Mouse (Mus musculus): ENCODE measurements at regions not wholly inside any gene's neighbourhood (a gene's known extent, or its start where the extent isn't known, plus 50 kb on each side); places are given as distances from the start of the nearest gene placed in this dataset.

DNA sequence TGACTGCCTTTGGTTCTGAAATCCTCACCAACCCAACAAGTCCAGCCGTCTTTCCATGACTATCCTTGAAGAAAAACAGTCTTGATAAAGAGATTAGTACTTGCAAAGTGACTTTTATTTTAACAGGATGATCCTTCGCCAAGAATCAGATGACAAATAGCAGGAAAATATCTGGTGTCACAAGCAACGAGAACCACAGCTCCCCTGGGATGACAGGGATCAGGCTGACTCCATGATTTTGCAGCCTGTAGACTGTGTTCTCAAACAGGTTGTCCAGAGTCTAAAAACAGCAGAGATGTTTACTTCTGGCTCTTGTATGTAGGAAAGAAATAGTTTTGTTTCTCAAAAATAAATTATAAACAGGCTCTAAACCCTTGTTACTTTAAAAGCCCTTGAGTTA is 63.3 kb downstream of the Tmem18 start:
- DNase-seq (ENCODE audit: low read depth): no peak

GRCm38 (mm10) chr12:30651506-30651905 is 67.3 kb downstream of the Tmem18 start:
- no peak for DNase-seq (ENCODE audit: low read depth)

GRCm38 (mm10) chr12:30654347-30655075 is 70.3 kb downstream of the Tmem18 start:
- DNase-seq (ENCODE audit: low read depth): no peak

GRCm38 (mm10) chr12:30655076-30655421 is 70.8 kb downstream of the Tmem18 start:
- no peak for DNase-seq (ENCODE audit: low read depth)

DNA sequence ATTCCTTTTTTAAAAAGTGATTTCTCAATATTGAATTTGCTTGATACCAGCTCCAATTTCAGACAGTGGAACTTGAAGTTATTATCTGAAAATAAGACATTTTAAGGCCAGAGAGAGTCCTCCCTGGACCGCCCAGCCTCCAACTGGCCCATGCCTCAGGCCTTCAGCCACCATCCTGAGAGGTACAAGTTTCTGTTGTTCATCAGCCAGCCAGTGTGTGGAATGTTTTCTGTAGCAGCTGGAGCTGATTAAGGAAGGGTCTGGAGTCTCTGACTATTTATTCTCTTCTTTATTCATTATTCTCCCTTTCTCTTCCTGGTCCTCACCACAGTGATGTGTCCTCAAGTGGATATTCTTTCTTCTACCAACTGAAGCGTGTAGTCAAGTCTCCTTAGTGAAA is 94.6 kb downstream of the Tmem18 start:
- DNase-seq (ENCODE audit: low read depth): no peak

DNA sequence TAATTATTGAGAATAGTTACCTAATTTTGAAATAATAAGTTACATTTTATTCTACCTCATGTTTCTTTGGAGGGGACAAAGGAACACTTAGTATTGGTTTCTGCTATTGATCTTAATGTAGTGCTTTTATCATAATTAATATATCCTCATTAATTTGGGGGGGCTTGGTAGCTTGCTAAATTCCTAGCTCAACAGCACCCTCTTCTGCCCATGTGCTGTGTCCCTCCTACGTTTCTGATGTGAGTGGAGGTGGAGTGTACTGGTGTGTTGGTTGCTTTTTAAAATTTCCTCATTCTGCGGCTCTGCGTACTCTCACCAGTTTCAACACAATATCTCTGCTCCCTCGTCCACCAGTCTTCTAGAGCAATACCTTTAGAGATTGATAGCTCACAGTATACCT is 105.8 kb downstream of the Tmem18 start:
- no peak for DNase-seq (ENCODE audit: low read depth)

DNA sequence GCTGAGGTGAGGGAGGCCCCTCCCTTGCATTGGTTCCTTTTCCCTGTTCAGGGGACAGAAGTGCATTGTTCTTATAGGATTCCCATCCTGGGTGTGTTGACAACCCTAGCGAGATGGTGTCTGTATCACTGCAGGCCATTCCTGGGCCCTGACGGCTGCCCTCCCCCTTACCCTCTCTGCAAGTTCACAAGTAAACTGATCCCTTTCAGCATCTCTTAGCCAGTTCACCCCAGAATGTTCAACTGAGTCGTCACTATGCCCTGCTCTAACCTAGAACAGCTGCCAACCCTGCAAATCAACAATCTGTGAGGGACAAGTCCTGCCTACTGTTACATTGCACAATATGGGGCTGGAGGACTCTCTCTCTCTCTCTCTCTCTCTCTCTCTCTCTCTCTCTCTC is 109.3 kb downstream of the Tmem18 start:
- DNase-seq (ENCODE audit: low read depth): no peak

DNA sequence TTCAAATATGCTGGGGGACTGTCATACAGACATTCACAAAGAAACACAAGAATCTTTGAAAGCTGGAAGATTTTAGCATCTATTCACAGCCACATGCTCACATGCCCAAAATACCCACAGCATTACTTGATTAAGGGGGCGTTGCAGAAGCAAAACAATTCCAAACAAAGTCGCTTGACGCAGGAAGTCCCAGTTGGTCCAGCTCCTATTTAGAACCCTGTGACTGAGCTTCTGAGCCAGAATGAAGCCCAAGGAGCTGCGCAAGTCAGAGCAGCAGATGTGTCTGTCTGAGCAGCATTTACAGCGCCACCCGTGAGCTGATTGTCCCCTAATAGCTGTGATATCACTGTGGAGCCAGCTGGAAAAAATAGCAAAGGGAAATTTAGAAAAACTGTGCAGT is 114.0 kb downstream of the Tmem18 start:
- no peak for DNase-seq (ENCODE audit: low read depth)

- DNase-seq (ENCODE audit: low read depth): no peak
Measured at GRCm38 (mm10) chr12:30703691-30704090, 119.5 kb downstream of the Tmem18 start.

- no peak for DNase-seq (ENCODE audit: low read depth)
Measured at GRCm38 (mm10) chr12:30707271-30707670, 123.0 kb downstream of the Tmem18 start.

DNA sequence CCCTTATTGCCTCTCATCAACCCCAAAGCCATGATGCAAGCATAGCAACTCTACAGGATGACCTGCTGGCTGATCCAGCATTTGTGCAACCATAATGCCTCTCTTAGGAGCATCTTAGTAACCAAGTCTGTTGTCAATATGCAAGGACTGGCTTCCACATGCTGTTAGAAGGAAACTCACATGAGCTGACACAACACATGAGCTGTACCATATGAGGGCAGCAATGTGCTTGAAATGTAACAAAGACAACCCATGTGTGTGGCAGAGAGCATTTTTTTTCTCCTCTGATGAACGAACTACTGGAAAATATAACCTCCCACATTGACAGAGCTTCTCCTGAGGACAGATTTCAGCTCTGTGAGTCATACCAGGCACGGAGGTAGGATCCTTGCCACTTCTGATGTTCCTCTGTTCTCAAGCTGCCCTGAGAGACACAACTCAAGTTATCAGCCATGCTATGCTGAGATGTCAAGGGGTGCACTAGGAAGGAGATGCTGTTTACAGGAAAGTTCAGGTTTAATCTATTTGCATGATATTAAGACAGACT is 124.5 kb downstream of the Tmem18 start:
- DNase-seq (ENCODE audit: low read depth): no peak

- DNase-seq (ENCODE audit: low read depth): no peak
Measured at GRCm38 (mm10) chr12:30710554-30710953, 126.3 kb downstream of the Tmem18 start.

GRCm38 (mm10) chr12:30726747-30727146 is 142.5 kb downstream of the Tmem18 start:
- DNase-seq (ENCODE audit: low read depth): peak; percentile 26

- DNase-seq (ENCODE audit: low read depth): no peak
Measured at GRCm38 (mm10) chr12:30729437-30729836, 145.2 kb downstream of the Tmem18 start.

DNA sequence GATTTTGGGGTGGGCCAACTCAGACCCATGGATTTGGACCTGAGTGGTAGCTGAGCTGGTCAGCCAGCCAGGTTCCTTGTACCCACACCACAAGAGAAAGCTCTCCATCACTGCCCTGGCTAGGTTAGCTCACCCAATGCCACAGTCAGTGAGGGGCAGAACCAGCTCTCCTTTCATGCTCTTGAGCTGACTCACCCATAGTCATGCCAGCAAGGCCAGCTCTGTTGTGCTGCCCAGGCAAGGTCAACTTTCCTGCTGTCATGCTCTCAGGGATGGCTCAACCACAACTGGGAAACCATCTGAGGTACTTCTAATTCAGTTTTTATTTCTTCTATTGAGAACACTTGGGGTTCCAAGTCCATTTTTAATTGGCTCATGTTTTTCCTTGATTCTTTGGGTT is 116.5 kb upstream of the Alkal2 start:
- no peak for DNase-seq (ENCODE audit: low read depth)

DNA sequence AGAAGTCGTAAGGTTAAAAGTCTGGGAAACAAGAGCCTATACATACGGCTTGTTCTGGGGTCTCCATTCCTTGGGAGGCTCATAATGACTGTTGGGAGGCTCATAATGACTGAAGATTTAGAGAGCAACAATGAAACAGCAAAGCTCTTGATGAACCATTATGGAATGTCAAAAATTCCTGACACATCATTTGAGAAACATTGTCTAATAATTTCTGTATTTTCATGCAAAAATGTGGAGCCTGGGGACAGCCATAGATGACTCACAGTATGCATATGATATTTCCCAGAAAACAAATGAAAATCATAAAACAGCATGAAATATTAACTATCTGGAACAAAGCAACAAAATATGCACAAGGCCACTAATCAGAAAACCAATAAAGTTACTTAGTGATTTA is 90.8 kb upstream of the Alkal2 start:
- no peak for DNase-seq (ENCODE audit: low read depth)

DNA sequence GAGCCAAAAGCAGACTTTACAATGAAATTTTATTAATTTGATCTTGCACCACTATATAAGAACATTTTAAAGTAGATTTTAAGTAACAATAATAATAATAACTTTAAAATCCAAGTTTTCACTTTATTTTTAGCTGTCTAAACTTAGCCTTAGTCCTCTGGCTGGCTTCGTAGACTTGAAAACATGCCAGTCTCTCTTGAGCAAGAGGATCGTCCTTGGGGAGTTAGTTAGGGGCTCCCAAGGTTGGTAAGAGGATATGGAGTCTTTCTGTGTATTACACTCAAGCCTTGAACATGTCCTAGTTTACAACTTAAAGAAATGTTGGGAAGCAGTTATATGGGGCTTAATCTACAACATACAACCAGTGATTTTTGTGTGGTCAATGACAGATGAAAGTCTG is 68.0 kb upstream of the Alkal2 start:
- no peak for DNase-seq (ENCODE audit: low read depth)

DNA sequence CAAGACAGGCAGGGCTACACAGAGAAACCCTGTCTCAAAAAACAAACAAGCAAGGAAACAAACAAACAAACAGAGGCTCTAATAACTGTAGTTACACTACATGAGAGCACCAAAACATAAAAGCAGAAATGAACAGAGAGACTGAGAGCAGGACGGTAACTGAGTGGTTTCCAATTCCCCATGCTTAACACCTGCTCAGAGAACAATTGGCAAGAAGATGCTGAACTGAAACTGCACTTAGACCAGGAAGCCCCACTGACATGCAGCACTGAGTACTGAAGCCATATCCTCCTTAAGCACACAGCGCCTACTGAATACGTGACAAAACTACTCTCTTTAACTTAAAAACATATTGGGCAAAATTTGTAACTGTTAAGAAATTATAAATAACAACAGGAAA is 52.7 kb upstream of the Alkal2 start:
- DNase-seq (ENCODE audit: low read depth): no peak

Data from gonadal fat pad, adult 2 months (tissue).